Mouse (Mus musculus) cerebellum, adult 2 months (tissue): Measurements from ENCODE around the gene Dph7.
A peak's percentile ranks its signal among the peaks of the same experiment; 100 is the strongest.

Experiments
- CTCF ChIP-seq: fragments of 200-500 bp; IDR thresholded peaks from 2 replicates; pipeline ENCODE4 v1.5.1; 2011; ENCODE audit warnings: low read depth, mild to moderate bottlenecking, control low read depth, low read length, moderate library complexity, borderline replicate concordance; ENCODE audit not compliant: insufficient read depth
- POLR2A ChIP-seq: fragments of 200-500 bp; IDR thresholded peaks from 2 replicates; pipeline ENCODE4 v1.6.1; 2011; ENCODE audit warnings: low read length, control low read depth, borderline replicate concordance; ENCODE audit not compliant: insufficient read depth

GRCm38 (mm10) chr2:24918930-24919838, 43.0 kb upstream of the Dph7 start, which contains the start of gene Ehmt1:
- TF ChIP-seq POLR2A = peak; percentile 96
- TF ChIP-seq CTCF = no peak
